Mouse (Mus musculus) liver, postnatal 0 days (tissue): Measurements from ENCODE around the gene Stxbp5.

Experiments used
- CTCF ChIP-seq: sonication (generic); IDR thresholded peaks from 2 replicates; pipeline ENCODE4 v1.5.1; 2016; ENCODE audit warnings: antibody characterized with exemption, low read depth
- EP300 ChIP-seq: IDR thresholded peaks from 2 replicates; pipeline ENCODE4 v1.6.1; 2016; ENCODE audit warnings: antibody characterized with exemption, low read depth, mild to moderate bottlenecking

- no peak for TF ChIP-seq CTCF
- TF ChIP-seq EP300: no peak
These were observed 168.7 kb downstream of the Stxbp5 start for GRCm38 (mm10) chr10:9732065-9732749.
